Mouse (Mus musculus) gonadal fat pad, adult 2 months (tissue): ENCODE measurements at regions not wholly inside any gene's neighbourhood (a gene's known extent, or its start where the extent isn't known, plus 50 kb on each side); places are given as distances from the start of the nearest gene placed in this dataset.

Source experiments
- DNase-seq: peaks from one replicate; pipeline ENCODE4 v3.0.0-alpha.2; 2012; ENCODE audit warnings: low read depth

GRCm38 (mm10) chr6:51349771-51350170 lies 82.7 kb upstream of the Nfe2l3 start:
- DNase-seq: no peak

DNA sequence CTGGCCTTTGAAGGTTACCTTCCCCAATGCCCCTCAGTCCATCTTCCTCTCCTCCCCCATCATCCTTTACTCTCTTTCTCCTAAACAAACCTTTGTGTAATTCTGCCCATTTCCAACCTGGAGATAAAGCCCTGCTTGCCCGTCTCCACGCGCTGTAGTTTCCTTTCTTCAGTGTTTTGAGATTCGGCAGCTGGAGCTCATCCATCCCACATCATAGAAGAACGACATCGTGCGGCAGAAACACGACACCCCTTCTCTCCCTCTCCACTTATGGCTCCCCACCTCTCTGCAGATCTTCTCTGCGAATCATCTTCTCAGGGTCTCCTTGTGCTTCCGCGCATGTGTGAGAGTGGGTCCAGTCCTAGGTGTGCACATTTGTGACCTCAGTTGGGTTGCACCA lies 77.4 kb upstream of the Nfe2l3 start:
- no peak for DNase-seq

DNA sequence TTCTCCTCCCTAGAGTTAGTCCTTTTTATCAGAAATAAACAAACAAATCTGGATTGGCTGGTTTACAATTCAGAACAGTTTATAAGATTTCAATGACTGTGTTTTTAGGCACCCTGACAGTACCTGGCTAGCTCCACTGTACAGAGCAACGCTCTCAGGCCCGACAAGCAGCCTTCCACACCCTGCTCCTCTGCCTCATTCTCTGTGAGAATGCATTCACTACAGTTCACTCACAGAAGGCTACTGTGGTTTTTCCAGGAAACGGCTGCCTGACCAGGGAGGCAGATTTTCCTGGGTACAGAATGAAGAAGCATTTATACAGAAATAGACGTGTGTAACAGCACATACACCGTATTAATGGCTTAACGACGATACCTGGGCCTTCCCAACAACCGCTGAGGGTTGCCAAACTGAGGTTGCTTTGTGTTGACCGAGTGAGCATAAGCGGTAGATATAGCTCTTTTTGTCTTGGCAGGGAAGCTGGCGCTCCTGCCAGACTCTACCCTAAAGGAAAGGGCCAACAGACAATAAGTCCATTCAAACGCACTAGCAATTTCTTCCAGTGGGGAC lies 70.8 kb upstream of the Nfe2l3 start:
- DNase-seq: no peak

- no peak for DNase-seq
These were observed 69.8 kb upstream of the Nfe2l3 start for GRCm38 (mm10) chr6:51362475-51363226.

DNA sequence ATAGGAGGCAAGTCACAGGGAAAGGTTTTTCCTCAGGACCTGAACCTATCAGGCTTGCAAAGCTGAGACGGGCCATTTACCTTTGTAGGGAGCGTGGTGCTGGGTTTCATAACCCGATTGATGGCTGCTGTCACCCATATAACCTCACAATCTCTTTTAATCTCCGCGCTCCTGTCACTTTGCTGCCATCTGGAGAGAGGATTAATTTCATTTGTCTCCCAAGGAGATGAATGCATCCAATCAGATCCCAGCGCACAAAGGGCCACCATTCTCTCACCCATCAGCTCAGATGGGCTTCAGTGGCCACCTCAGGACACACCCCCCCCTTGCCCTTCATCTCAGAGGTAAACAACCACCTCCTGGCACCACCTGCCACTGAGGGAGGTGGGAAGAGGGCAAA lies 67.7 kb upstream of the Nfe2l3 start:
- DNase-seq: no peak

GRCm38 (mm10) chr6:51369771-51370170 lies 62.7 kb upstream of the Nfe2l3 start:
- DNase-seq: no peak

- no peak for DNase-seq
These were observed 60.1 kb upstream of the Nfe2l3 start for GRCm38 (mm10) chr6:51372357-51372756.

GRCm38 (mm10) chr6:51378436-51378835 lies 54.0 kb upstream of the Nfe2l3 start:
- no peak for DNase-seq

DNA sequence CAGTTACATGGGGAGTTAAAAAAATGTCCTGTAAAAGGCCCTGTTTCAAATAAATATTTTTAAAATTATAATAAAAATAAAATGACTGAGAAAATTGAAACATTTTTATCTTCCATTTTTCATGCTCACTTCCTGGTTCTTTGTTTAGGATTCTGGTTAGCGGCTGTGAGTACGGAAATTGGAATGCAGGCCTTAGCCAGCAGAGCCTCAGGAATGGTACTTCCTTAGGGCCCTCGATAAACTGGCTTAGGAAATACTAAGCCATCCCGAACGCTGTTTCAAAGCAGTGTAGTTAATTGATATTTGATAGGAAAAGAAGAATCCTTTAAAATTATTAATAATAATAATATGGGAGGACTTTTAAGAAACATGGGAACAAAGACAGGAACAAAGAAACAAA lies 53.4 kb upstream of the Nfe2l3 start:
- DNase-seq: no peak

DNA sequence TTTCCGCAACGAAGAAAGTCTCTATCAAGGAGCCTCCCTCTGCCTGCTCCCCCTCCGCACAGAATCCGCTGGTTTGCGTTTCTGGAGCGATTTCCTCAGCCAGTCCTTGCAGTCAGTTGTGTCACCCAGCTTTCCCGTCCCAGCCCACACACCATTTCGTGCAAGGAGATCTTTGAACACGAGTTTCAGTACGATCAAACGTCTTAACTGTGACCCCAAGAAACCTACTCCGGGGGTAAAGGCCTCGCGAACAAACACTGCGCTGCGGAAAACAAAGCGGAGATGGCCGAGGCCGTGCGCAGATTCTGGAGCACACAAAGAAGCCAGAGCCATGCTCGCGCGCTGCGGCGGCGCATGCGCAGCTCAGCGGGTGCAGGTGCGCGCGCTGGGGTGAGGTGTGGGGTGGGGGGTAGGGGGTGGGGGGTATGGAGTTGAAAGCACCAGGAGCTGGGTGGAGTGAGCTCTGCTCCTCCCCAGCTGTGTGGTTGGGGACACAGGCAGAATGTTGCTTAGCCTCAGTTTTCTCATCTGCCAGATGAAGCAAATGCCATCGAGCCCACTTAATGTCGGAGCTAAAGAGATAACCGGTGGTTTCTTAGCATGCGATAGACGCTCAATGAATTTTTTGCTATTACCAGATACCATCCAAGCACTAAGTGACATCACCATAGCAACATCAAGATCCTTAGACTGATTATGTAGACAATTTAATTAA lies 52.8 kb upstream of the Nfe2l3 start:
- no peak for DNase-seq

GRCm38 (mm10) chr6:51380275-51380575 lies 52.2 kb upstream of the Nfe2l3 start:
- DNase-seq: no peak

DNA sequence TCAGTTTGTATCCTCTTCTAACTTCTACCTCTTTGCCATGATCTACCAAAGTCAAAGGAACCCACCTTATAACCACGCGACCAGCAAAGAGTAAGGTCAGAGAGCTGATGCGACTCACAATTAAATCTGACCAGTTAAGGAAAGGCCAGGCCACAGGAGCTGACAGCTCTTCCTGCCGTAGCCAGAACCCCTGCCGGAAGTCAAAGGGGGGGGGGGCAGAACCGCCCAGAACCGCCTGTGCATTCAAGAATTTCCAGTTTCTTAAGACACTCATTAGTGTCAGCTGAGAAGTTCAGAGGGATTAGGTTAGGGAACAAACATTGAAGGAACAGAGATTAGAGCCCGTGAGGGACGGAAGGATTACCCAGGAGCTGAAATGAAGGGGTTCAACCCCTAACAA lies 51.0 kb upstream of the Nfe2l3 start:
- no peak for DNase-seq
